Mouse (Mus musculus) ovary, postnatal 36 days (tissue): Measurements from ENCODE around the gene Dph6.

Experiments
- DNase-seq: peaks from one replicate; pipeline ENCODE4 v3.0.0; 2022; ENCODE audit warnings: low spot score, mixed read lengths

Dph6 gene

GRCm38 (mm10) chr2:114540416-114540815, 114.3 kb downstream of the Dph6 start:
- DNase-seq, result no peak

DNA sequence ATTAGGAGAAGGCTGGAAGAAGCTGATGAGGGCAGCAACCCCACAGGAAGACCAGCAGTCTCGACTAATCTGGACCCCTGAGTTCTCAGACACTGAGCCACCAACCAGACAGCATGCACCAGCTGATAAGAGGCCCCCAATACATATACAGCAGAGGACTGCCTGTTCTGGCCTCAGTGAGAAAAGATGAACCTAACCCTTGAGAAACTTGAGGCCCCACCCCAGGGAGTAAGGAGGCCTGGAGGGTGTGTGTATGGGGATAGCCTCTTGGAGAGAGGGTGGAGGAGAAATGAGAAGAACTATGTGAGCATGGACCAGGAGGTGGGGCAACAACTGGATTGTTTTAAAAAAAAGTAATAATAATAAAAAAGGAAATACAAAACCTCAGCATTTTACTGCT, 118.7 kb downstream of the Dph6 start:
- DNase-seq, result no peak

DNA sequence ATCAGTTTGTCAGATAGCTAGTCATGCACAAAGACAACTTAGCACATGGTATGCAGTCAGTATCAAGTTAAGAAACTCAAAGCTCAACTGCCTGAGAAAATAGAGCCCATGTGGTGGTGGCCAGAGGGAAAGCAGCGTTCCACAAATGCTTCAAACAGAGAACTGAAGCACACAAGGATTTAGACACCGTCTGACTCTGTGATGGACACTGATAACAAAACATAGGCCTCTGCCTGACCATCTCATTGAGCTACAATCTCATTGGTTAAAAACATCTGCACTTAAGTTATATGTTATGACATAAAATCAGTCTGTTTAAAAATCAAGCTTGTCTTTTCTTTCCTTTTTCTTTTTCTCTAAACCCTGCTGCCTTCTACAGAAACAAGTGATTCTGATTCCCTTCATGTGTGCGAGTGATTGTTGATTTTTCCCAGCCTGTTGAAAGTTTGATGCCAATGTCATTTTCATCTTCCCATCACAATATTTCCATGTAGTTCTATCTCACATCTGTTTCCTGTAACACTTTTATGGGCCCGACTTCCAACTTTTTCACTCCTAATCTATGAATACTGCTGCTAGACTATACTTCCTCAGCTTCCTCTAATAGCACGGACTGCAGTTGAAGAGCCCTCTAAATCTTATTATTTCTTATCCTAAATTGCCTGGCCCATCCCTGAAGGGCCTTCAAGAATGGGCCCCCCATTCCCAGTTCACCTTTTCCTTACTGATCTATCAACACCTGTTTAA, 123.6 kb downstream of the Dph6 start:
- DNase-seq, result no peak

DNA sequence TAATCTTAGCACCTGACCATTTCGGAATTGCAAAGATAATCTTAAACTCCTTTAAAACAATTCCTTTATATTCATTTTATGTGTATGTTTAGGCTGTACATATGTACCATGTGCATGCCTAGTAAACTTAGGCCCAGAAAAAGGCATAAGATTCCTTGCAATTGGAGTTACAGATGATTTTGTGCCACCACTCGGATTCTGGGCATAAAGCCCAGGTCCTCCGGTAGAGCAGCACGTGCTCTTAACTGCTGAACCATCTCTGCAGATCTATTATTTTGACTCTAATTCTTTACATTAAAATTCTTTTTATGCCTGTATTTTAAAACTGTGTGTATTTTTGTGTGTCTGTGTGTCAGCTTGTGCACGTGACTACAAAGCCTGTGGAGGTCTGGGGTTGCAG, 134.3 kb downstream of the Dph6 start:
- DNase-seq, result no peak

DNA sequence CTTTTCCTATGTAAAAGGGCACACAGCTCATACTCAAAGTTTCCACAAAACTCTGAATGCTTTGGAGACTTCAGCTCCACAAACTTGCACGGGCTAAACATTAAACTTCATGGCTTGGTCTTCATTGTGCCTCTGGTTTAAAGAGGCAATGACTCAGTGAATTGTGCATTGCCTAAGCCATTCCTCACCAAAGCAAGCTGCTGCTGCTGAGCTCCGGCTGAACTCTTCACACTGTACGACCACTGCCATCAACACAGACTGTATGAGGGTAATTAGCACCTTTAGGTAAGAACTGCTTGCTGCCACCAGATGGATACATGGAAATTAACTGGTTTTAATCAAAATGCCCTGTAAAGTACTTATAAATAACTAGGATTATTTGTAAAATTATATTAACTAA, 134.9 kb downstream of the Dph6 start:
- DNase-seq, result no peak

GRCm38 (mm10) chr2:114492398-114492797, 162.4 kb downstream of the Dph6 start:
- no peak for DNase-seq

DNA sequence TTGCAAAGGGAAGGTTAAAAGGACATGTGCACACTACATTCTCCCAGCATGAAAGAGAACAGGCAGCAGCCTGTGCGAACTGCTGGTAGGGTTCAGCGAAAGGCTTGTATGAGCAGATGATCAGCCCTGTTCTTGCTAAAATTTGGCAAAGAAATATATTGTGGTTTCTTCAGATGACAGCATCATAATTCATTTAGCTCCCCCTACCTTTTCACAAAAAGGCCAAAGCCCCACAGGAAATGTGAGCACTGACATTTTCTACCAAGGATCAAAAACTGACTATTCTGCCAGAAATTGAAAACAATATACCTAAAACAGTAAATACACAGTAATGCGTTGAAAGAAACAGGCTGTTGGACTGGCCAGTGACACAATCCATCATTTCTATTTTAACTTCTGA, 162.9 kb downstream of the Dph6 start:
- DNase-seq, result no peak

GRCm38 (mm10) chr2:114486980-114487379, 167.8 kb downstream of the Dph6 start:
- DNase-seq, result no peak
